Mouse (Mus musculus): ENCODE measurements at regions not wholly inside any gene's neighbourhood (a gene's known extent, or its start where the extent isn't known, plus 50 kb on each side); places are given as distances from the start of the nearest gene placed in this dataset.

DNA sequence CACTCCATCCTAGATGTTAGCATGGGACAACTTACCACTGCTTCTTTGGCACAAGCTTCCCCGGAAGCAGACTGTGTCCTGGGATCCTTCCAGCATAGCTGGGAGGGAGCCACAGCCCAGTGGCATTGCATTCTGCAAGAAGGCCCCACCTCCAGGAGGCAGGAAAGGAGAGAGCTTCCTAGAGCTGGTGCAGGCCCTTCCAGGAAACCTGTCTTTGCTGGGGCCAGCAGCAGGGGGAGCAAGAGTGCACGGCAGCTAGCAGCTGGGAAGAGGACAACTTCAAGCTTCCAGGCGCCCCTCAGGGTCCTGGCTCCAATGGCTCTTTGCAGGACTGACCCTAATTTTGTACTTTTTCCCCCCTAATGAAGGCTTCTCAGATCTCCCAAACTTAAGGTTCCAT, 115.4 kb upstream of the Sorcs3 start:
- DNase-seq, result peak; percentile 28

DNA sequence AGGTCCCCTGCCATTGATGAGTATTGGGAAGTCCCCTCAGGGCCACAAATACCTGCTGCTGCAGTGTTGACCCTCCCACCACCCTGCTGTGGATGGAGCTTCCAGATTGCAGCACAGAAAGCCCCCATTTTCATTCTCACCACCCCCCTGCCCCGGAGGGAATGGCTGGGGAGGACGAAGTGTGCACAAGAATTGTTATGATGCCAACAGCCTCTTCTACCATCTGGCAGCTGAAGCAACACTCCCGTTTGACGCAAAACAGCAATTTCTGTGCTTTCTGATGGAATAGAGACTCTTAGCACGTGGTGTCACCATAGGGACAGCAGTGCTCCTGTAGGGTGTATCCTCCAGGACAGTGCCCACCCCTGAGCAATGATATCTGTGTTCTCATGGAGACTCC, 108.5 kb upstream of the Sorcs3 start:
- DNase-seq, result no peak

DNA sequence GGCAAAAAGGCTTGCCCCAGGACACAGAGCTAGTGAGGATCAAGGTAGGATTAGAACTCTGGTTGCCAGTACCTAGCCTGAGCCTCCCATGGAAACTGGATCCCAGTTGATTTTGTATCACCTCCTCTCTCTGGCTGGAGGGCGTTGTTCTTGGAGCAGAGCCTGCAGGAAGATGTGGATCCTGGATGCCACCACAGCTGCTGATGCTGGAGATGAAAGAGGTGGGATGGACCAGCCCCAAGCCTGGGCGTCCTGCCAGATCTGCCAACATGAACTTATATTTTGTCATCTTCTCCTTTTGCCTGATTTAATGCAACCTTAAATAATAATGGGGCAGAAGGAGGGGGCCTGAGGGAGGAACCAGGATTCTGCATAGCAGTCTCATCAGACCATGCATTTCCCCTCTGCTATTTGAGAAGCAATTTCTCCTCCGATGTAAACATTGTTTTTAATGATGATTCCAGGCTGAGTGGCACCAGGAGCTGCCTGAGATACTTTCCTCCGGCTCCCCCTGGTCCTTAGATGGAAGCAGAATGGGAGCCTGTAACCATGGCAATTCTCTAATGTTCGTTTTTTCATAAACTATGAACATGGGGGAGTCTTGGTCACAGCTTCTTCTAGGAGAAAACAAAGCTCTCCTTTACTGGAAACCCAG, 107.8 kb upstream of the Sorcs3 start:
- no peak for DNase-seq

GRCm38 (mm10) chr19:48100991-48101390, 104.8 kb upstream of the Sorcs3 start:
- DNase-seq, result no peak

GRCm38 (mm10) chr19:48115155-48115554, 90.7 kb upstream of the Sorcs3 start:
- no peak for DNase-seq

DNA sequence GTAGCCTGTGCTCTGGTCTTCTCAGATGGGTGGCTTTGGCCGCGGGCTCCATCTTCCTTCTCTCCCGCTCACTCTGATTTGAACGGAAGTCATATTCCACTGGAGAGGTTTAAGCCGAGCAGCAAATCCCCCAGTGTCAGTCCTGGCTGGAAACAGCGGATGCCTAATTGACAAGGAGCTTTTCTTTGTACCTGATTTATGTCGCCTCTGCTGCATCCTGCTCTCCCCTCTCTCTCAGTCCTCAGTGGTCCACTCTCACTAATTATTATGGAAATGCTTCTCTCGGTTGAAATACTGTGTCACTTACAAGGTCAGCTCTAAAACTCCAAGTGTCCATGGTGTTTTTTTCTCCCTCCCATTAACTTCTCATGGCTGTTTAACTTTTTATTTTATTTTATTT, 90.1 kb upstream of the Sorcs3 start:
- no peak for DNase-seq

- no peak for DNase-seq
These were observed 89.1 kb upstream of the Sorcs3 start for GRCm38 (mm10) chr19:48116689-48117088.

- DNase-seq, result no peak
These were observed 88.2 kb upstream of the Sorcs3 start for GRCm38 (mm10) chr19:48117646-48118045.

GRCm38 (mm10) chr19:48122281-48122680, 83.5 kb upstream of the Sorcs3 start:
- no peak for DNase-seq

GRCm38 (mm10) chr19:48123777-48124176, 82.0 kb upstream of the Sorcs3 start:
- no peak for DNase-seq

GRCm38 (mm10) chr19:48125731-48126130, 80.1 kb upstream of the Sorcs3 start:
- DNase-seq, result no peak

DNA sequence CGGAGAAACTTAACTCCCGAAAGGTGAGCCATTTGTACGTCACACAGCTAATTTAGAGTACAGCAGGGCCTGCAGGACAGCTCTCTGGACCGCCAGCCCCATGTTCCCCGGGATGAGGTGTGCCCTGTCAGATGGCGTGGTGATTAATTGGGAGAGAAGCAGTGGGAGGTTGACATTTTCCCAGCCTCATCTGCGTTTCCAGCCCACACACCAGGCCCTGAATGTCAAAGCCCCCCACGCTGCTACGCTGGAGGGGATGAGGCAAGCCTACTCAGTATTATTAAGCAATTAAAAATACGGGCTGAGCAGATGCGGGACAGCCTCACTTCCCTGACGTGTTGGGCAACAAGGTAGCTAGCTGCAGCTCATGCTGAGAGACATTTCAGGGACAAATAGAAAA, 77.7 kb upstream of the Sorcs3 start:
- no peak for DNase-seq

- DNase-seq, result no peak
These were observed 69.6 kb upstream of the Sorcs3 start for GRCm38 (mm10) chr19:48136231-48136630.

DNA sequence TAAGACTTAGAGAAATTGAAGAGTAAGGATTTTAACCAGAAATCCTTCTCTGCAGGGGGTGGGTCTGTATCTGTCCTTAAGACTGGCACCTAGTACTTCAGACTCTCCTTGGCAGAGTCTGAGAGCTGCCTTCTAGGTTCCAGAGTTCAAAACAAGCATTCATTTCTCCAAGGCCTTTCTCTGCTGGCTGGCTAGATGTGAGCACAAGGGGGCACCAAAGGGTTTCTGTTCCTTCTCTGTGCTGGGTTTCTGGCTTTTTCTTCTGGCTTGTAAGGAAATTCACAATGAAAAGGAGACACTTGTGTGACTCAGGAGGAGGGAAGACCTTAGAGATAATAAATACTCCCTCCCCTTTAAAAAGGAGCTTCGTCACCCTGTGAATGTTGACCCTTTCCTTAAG, 61.7 kb upstream of the Sorcs3 start:
- DNase-seq, result no peak

All from liver (tissue).